Mouse (Mus musculus) urinary bladder, adult 2 months (tissue): Measurements from ENCODE around the gene Wdtc1. TPM values are rescaled to one million over a fixed set of nuclear protein-coding genes. Genes with fewer than 3 reads are reported as not detected.

ENCODE experiments used
- DNase-seq: peaks from one replicate; pipeline ENCODE4 v3.0.0; 2022; ENCODE audit warnings: low spot score
- polyA plus RNA-seq: library from polyadenylated mRNA; depleted of rRNA; stranded (reverse); fragments of >200 nt; gene quantifications from 2 replicates; pipeline ENCODE4 v1.2.3, GENCODE M21; 2012

The Wdtc1 gene
- polyA plus RNA-seq, 1 experiment, result 24.7 TPM

DNA sequence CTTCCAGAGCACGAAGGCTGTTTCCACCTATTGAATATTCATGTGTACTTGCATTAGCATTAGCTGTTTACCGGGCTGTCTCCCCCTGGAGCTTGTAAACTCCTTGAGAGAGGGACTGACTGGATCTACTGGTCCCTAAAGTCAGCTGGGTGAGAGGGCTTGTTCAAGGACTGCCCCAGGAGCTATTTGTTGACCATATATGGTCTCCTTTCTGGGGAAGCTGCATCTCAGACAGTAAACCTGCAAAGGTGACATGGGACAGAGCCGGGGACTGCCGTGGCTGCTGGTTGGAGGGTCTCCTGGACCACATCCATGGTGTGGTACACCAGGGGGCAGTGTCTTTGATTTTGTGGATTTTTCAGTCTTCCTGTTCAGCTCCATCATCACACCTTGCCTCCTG lies 70.6 kb downstream of the Wdtc1 start:
- DNase-seq, result no peak

DNA sequence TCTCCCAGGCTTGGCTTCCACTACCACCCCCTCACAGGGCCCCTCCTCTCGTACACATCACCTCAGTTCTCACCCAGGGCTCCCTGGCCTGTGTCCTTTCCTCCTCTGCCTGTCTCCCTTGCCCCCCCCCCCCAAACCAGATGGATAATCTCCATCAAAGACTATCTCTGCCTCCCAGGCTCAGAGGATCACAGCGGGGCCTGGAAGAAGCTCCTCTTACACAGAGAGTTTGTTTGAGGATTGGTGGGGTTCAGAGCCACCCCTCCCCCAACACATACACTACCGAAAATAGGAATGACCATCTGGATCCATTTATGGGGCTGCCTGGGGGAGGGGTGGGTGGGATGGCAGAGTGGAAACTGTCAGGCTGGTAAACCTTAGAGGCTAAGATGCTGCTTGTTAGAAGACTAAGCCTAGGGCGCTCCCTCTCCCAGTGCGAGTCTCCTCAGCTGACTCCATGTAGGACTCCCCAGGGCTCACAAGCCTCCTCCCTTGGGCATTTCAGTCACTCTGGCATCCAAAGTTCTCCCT lies 71.3 kb downstream of the Wdtc1 start:
- DNase-seq, result no peak

DNA sequence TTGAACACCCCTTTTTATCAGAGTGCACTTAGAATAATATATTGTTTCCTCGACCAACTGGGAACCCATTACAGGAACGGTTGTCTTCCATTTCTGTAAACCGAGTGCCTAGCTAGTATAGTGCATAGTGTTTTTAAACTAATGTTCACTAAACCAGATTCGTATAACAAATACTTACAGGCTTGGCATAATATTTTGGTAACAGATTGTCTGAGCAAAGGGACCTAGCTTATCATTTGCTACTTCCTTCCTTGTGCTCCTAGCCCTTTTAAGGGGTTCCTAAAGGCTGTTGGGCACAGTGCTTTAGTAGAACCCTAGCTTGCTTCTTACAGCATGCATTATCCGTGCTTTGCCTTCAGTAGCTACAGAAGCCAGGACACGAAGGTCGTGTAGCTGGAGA lies 71.8 kb downstream of the Wdtc1 start:
- DNase-seq, result no peak

DNA sequence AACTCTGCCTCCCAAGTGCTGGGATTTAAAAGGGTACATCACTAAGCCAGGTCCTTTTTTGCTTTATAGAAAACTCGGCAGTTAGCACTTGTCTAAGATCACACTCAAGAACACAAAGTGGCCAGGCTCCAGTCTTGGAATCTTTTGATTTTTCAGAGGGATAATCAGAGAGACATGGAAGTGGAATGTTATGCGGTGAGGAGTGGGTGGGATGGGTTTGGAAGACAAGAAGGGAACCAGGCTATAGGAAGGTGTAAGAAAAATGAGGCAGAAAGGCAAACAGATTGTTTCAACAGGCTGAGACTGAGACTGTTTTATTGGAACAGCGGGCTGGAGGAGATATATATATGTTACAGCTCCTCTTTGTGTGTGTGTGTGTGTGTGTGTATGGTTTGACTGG lies 74.8 kb downstream of the Wdtc1 start:
- DNase-seq, result no peak

DNA sequence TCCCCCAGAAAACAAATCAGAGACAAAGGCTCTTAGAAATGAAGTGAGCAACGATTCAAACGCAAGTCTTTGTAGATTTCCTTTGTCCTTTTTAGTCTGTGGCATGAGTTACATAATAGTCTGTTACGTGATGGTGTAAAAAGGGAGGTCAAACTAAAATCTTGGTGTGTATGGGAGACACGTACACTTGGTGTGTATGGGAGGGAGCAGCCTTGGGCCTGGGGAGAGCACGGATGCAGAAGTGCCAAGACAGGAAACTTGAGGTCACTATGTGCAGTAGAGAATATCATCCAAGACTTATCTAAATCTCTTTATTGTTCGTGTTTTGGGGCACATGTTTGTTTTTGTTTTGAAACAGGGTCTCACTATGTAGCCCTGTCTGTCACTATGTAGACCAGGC lies 75.2 kb downstream of the Wdtc1 start:
- DNase-seq, result no peak

DNA sequence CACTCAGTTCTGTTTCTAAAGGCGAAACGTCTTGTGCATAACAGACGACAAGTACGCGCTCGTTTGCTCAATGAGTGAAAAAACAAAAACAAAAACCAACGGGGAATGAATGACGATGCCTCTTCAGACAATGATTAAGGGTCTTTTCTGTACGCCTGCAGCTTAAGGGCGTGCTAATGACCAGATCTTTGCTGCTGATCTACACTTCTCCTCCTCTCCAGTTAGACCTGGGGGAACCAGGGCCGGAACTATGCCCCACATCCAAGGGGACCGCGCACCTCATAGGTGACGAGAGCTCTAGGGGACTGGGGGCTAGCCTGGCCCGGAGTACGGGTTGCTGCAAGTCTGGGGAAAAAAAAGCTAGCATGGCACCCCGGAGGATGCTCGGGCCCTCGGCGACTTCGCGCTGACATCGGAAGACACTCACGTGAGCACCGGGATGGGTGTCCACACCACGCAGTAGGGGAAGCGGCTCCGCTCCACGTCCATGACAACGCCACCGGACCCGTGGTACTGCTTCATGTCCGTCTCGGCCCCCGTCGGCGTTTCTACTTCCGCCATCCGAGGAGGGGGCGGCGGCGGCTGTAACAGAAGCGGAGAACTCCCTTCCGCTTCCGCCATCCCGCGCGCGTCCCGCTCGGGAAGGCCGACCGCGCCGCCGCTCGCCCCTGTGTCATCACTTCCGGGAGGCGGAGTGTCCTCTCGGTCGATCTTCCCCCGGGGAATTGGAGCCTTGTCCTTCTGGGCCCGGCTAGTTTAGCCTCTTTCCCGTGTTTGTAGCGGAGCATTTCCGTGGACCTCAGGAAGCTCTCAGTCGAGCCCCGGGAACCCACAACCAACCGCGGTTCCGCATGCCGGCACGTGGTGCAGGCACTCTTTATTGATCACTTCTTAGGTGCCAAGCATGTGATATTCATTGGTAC lies 75.9 kb downstream of the Wdtc1 start, which contains the start of gene Tmem222:
Tmem222 (minus strand) TSS at position 689 of the 923 bp plus-strand sequence.
- DNase-seq, result peak; percentile 91

DNA sequence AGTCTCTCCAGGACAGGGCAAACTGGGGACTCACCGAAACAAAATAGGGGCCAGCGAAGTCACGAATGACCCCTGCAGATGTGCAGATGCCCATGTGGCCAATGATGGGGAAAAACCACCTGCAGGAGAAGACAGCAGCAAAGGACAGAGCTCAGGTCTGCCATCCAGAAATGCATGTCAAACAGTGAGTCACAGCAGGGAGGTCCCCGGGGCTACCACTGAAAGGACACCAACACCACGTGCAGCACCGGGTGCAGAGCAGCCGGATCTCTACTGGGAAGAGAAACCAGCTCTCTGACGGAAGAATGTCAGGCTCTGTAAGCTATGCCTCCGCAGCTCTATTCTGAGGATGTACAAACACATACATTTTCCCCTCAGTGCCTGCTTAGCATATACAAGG lies 82.4 kb downstream of the Wdtc1 start:
- DNase-seq, result no peak

DNA sequence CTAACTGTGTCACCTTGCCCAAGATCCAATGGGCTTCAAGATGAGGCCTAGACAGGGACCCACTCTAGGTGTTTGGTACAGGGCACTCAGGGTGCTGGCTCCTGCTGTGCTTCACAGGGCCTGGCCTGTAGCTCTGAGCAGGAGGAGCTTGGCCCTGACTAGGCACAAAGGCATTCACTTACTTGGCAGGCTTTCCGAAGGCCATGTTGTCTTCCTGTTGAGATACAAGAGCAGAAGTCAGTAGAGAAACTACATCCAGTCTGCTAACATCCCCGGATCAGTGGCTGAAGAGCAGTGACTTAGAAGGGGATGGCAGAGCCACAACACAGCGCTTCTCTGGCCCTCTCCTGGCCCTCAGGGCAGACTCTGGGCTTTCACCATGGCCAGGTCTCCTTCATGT lies 83.7 kb downstream of the Wdtc1 start:
- no peak for DNase-seq

DNA sequence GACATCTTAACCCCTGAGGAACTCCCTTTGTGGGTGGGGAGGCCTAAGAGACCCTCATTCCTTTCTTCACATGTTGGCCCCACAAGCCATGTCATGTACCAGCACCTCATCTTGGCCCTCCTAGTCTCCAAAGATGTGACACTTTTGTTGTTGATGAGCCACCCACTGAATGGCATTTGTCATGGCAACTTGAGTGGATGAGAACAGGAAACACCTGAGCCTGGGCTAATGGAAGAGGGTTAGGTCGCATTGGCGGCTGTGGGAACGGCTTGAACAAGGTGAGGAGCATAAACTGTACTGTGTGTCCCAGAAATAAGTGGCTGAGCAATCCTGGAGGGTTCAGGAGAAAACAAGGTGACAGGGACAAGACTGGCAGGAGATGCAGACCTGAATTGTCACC lies 84.3 kb downstream of the Wdtc1 start:
- DNase-seq, result no peak

DNA sequence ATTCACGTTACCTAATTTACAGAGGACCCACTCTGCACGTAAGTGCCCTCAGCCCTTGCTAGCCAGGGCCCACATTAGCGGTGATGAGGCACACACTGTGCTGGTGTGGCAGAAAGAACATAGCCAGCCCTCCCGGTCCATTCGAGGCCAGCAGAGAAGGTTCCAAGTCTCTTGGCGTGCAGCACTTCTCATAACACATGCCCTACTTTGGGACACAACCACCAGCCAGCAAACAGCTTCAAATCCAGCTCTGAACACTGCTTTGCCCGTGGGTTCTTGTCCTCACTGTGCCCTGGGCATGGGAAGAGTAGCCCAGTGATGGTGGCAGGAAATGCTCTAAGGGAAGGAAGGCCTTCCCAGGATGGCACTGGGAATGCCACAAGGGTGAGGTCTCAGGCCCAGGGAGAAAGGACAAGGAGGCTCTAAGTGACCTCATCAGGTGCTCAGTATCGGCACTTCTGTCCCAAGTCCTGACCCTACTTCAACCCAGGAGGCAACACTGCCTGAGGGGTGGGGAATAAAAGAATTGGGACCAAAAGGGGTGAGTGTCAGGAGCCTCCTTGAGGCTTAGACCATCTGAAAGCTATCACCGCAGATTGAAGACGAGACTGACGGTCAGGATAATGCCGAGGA lies 86.9 kb downstream of the Wdtc1 start:
- DNase-seq, result no peak

DNA sequence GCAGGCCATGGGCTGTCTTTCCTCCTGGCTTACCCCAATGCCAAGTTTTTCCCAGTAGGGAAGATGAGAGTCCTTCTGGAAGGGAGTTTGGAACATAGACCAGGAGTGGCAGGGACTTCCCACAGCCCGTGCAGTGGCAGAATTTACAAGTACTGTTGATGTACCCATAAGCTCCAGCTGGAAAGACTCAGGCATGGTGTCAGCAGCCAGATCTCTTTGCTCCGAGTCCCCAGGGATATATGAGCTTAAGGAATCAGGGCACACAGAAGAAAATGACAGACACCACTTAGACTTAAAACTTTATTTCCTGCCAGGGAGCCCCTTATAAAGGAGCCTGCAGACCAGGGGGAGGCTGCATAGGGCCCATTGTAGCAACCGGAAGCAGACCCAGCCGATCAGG lies 87.5 kb downstream of the Wdtc1 start:
- DNase-seq, result no peak

DNA sequence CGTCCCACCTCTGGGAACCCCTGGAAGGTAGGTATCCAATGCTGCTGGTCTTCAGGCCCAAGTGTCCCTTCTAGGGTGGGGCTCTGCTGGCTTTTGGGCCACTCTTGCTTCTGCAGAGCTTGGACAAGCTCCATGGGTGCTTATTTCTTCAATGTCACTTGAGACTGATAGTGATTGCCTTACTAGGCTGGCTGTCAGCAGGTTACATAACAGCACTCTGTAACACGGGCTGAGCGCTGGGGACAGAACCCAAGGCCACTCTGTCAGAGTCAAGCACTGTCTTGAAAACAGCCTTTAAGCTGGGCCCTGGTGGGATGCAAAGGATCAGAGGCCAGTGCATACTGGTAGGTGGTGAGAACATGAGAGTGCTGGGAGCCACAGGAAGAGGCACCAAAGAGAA lies 88.0 kb downstream of the Wdtc1 start:
- DNase-seq, result no peak

DNA sequence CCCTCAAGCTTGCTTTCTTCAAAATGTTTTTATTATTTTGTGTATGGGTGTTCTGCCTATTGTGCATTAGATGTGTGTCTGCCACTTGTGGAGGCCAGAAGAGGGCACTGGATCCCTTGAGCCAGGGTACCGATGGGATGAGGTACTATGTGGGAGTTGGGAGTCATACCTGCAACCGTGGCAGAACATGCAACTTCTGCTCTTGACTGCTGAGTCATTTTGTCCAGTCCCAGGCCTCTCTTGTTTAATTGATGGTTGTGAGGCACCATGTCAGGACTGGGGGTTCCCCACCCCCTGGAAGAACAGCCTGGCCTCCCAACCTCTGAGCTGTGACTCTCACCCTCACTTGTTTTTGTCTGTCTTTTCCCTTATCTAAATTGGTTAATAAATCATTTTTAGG lies 88.7 kb downstream of the Wdtc1 start:
- no peak for DNase-seq

DNA sequence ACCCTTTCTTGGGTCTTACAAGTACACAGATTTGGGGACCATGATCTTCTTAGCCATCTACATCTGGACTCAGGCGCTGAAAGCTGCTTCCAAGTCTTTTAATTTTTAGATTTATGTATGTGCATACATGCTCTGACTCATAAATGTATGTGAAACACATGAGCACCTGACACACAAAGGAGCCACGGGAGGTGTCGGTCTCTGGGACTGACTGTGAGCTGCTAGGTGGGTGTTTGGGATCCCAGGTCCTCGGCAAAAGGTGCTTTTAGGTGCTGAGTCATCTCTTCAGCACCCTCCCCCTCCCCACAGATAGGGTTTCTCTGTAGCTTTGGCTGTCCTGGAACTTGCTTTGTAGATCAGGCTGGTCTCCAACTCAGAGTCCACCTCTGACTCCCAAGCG lies 89.5 kb downstream of the Wdtc1 start:
- DNase-seq, result no peak

DNA sequence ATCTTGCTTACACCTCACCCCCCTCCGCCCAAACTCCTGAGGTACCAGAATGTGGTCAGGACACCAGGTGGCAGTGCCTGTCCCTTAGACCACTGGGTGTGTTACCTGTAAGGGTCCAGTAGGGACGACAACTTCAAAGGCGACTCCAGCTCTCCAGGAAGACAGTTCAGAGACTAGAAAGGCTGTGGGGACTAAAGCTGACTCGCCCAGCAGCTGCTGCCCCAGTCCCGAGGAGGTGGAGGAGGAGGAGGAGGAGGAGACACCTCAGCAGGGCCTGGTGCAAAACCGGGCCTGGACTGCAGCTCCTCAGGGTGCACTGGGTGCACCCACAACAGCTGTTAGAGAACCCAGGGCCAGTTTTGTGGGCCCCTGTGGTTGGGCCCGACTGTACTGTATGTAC lies 90.4 kb downstream of the Wdtc1 start, which contains the start of gene Sytl1:
Sytl1 (minus strand) TSS at position 232 of the 400 bp plus-strand sequence.
- no peak for DNase-seq

DNA sequence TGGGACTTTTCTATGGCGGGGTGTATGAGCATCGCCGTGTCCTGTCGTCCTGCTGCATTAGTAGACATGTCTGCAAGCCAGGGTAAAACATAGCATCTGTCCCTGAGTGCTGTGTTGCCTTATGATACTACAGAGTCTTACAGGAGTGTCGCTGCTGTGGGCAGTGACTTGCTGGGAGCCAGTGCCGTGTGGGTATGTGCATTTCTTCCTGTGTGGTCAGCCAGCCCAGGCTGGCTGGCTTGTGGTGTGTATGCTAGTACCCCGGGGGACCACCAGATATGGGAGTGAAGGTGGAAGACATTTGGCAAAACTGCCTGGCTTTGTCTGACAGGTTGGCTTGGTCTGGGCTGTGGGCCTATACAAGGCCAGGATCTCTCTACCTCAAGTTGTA lies 90.9 kb downstream of the Wdtc1 start:
- no peak for DNase-seq

DNA sequence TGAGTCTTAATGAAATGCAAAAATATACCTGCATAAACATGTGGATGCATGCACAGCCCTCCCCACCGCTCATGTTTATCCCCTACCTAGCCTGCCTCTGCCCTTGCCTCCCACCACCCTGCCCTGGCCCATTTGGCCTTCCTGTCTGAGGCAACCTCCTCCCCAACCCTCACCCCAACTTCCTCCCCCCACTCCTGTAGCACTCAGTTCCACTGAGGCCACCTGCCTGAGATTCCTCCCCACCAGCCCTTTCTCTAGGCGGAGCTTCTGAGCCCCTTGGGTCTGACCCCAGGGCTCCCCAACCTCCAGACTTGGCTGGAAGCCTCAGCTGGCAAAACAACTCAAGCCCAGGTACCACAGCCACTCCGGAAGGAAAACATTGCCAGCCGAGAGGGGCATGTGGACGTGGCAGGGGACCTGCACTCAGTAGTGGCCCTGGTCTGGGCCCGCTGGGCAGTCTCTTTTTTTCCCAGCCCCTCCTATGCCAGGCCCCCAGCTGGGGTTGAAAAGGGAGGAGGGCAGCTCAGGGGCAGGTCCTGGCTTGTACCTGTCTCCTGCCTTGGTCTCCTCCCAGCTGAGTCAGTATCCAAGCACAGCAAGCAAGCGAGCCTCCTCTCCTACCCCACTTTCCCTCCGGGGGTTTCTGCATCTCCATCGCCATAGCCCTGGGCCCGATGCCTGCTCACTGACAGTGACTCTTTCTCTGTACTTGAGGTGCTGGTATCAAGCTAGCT lies 91.5 kb downstream of the Wdtc1 start:
- no peak for DNase-seq

DNA sequence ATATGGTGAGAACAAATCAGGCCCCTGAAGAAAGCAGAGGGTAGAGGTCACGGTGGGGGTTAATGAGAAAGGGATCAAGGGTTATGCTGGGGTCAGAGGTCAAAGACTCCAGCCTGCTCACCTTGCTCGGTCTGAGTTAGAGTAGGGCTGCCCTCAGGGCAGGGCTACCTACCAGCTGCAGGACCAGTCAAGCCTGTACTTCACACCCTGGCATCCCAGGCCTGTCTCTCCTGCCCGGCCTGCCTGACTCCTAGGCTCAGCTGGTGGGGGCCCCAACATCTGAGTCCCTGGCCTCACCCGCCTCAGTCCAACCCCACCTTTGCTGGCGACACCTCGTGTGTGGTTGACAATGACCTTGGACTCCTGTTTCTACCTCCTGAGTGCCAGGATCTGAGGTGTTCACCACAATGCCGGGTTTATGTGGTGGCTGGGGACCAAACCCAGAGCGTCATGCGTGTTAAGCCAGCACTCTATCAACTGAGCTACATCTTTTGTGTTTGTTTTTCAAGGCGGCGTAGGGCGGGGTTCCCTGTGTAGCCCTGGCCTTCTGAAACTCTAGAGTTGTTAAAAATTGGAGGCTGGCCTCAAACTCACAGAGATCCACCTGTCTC lies 95.4 kb downstream of the Wdtc1 start:
- peak; percentile 59 for DNase-seq

DNA sequence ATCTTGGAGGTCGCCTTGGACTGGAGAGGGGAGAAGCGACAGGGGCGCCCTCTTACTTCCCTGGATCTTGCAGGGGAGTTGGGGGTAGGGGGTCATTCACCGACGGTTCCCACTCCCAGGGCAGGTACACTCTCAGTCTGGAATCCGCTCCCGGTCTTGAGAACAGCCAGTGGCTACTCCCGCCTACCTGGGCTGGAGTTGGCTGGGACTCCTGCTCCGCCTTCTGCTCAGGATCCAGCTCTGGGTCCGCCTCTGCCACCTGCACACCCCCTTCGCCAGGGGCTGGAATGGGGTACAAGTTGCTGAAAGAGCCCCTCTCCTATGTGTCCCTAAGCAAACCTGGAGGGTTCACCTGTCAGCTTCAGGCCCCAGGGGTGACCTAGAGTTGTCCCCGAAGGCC lies 96.1 kb downstream of the Wdtc1 start:
- DNase-seq, result no peak

DNA sequence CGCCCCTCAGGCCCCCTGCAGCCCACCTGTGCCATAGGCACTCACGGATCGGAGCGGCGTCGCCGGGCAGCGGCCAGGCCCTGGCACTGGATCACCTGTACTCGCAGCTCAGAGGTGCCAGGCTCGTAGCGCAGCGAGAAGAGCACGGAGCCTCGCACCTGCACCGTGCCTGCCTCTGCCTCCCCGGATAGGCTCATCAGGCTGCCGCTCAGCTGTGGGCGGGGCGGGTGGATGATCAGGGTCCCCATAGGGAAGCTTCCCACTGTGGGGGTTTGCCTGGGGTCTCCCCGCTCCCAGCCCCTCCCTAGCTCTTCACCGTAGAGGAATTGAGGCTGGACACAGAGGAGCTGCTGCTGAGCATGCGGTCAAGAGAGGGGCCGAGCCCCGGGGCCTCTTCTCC lies 96.5 kb downstream of the Wdtc1 start:
- DNase-seq, result no peak

DNA sequence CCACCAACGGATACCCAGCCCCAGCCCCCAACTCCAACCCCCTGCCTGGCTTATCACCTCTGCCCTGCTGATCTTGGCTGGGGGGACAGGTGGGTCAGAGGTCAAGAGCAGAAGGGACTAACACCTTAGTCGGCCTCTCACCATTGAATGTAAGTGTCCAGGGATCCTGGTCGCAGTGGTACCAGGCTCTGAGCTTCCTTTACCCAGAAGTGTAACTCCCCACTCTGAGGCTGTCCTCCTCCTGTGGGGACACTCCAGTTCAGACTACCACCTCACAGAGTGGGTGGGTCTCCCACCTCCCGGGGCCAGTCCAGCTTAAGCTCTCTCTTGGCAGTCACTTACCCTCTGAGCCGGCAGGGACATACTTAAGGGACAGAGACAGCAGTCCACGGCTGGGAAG lies 97.9 kb downstream of the Wdtc1 start:
- no peak for DNase-seq

DNA sequence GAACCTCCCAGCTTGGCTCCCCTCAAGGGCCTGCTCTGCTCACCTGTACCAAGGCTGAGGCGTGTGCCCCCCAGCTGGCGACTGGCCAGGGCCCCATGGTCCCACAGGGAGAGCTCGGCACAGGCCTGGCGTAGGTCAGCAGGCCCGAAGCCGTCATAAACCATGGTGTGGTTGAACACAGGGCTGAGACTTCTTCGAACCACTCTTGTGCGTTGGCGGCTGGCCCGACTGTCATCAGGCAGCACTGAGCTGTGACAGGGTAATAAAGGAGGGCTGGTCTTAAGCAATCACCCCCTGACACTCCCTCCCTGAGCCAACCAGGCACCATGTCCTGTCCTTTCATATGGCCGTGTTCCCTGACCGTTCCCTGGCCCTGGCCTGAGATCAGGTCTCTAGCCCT lies 99.9 kb downstream of the Wdtc1 start:
- no peak for DNase-seq
